Mouse (Mus musculus) heart, postnatal 0 days (tissue): ENCODE results near the gene Rfx3. TPM values are rescaled to one million over a fixed set of nuclear protein-coding genes. Genes with fewer than 3 reads are reported as not detected.

Experiments
- ATAC-seq: fragments of 200-750 bp; cut with Nextera tagmentation; 2 replicates; pipeline ENCODE4 v1.8.0; 2017; ENCODE audit warnings: low read depth, moderate number of reproducible peaks, moderate library complexity; ENCODE audit not compliant: insufficient read depth
- DNase-seq: peaks from one replicate; pipeline ENCODE4 v3.0.0-alpha.2; 2016; ENCODE audit warnings: low spot score
- H3K27ac ChIP-seq: fragments of 300-500 bp; sonication (generic); 2 replicates; pipeline ENCODE4 v1.5.1; 2014; ENCODE audit warnings: low read depth, mild to moderate bottlenecking
- H3K27me3 ChIP-seq: fragments of 300-500 bp; sonication (generic); 2 replicates; pipeline ENCODE4 v1.6.1; 2014; ENCODE audit warnings: low read length, mixed read lengths; ENCODE audit not compliant: control insufficient read depth, insufficient read depth
- H3K36me3 ChIP-seq: fragments of 300-500 bp; sonication (generic); replicated peaks from 2 replicates; pipeline ENCODE4 v1.6.1; 2014; ENCODE audit warnings: low read length, mixed read lengths; ENCODE audit not compliant: control insufficient read depth, insufficient read depth
- H3K4me1 ChIP-seq: fragments of 300-500 bp; sonication (generic); 2 replicates; pipeline ENCODE4 v1.6.1; 2014; ENCODE audit warnings: antibody characterized with exemption; ENCODE audit not compliant: control insufficient read depth, insufficient read depth
- H3K4me2 ChIP-seq: fragments of 300-500 bp; sonication (generic); 2 replicates; pipeline ENCODE4 v1.6.1; 2014; ENCODE audit warnings: low read depth, mild to moderate bottlenecking, low read length, moderate library complexity
- H3K4me3 ChIP-seq: fragments of 300-500 bp; sonication (generic); 2 replicates; pipeline ENCODE4 v1.5.1; 2014; ENCODE audit warnings: low read depth, low read length
- H3K9ac ChIP-seq: fragments of 300-500 bp; sonication (generic); replicated peaks from 2 replicates; pipeline ENCODE4 v1.6.1; 2014; ENCODE audit warnings: low read depth, low read length, mixed read lengths
- H3K9me3 ChIP-seq: fragments of 300-500 bp; sonication (generic); replicated peaks from 2 replicates; pipeline ENCODE4 v1.6.1; 2016; ENCODE audit warnings: low read length; ENCODE audit not compliant: control insufficient read depth
- CTCF ChIP-seq: IDR thresholded peaks from 2 replicates; pipeline ENCODE4 v1.5.1; 2016; ENCODE audit warnings: antibody characterized with exemption, control low read depth, low read depth
- EP300 ChIP-seq: IDR thresholded peaks from 2 replicates; pipeline ENCODE4 v1.6.1; 2016; ENCODE audit warnings: antibody characterized with exemption, low read depth
- WGBS: fragments of 180-500 bp; shearing (Covaris S2); extraction: QIAGEN DNeasy Blood & Tissue Kit; methylation state at CpG from one replicate; pipeline ENCODE4 v1.1.7; 2014; 5-methylcytosine and 5-hydroxymethylcytosine counted together
- polyA plus RNA-seq: library from polyadenylated mRNA; unstranded; fragments of >200 nt; fragmentation: Nextera tagmentation; extraction: Ambion mirVana; gene quantifications from 2 replicates; pipeline ENCODE4 v1.2.1, GENCODE M21; 2015
- total RNA-seq: library from RNA; depleted of rRNA; stranded (reverse); fragments of >200 nt; gene quantifications from 2 replicates; pipeline ENCODE4 v1.2.3, GENCODE M21; 2014; ENCODE audit warnings: low replicate concordance

Gene Rfx3
- total and polyA plus RNA-seq, 2 experiments from 2014 or later: 1.6 to 6.8 TPM

DNA sequence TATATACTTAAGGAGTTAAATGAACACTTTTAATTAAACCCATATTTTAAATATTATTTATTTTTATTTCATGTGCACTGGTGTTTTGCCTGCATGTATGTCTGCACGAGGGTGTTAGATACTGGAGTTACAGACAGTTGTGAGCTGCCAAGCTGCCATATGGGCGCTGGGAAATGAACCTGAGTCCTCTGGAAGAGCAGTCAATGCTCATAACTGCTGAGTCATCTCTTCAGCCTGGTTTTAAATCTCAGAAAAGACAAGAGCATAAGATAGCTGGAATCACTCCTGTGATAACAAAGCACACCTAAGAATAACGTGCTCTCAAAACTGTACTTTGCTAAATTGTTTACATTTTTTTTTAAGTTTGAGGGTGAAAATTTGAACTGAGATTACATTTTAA lies 172.3 kb downstream of the Rfx3 start:
- Histone ChIP-seq H3K27ac (no peak overlapping the region), H3K27me3 (no peaks in the 10 kb centered on the region), H3K4me1 (no peaks in the 10 kb centered on the region), H3K36me3 (no peaks in the 10 kb centered on the region), H3K9me3 (no peaks in the 10 kb centered on the region), H3K4me3 (no peak overlapping the region), H3K4me2 (no peak overlapping the region), H3K9ac (no peak overlapping the region)
- DNase-seq: no peak
- no peak for ATAC-seq
- WGBS: 66% methylated on average over 3 of the region's 3 CpGs
- TF ChIP-seq CTCF: no peak
- TF ChIP-seq EP300: no peak

GRCm38 (mm10) chr19:27838041-27838440 lies 172.9 kb downstream of the Rfx3 start:
- H3K9ac ChIP-seq: no peak overlapping the region
- WGBS: 71% methylated on average over 4 of the region's 4 CpGs
- H3K4me1 ChIP-seq: no peaks in the 10 kb centered on the region
- DNase-seq (no peak), ATAC-seq (no peak)
- no peaks in the 10 kb centered on the region for H3K9me3 ChIP-seq
- H3K4me3 ChIP-seq: no peak overlapping the region
- no peaks in the 10 kb centered on the region for H3K27me3 ChIP-seq
- TF ChIP-seq CTCF (no peak), EP300 (no peak)
- H3K4me2 ChIP-seq: no peak overlapping the region
- no peak overlapping the region for H3K27ac ChIP-seq
- no peaks in the 10 kb centered on the region for H3K36me3 ChIP-seq

GRCm38 (mm10) chr19:27832448-27832847 lies 178.5 kb downstream of the Rfx3 start:
- H3K4me1 ChIP-seq: no peaks in the 10 kb centered on the region

DNA sequence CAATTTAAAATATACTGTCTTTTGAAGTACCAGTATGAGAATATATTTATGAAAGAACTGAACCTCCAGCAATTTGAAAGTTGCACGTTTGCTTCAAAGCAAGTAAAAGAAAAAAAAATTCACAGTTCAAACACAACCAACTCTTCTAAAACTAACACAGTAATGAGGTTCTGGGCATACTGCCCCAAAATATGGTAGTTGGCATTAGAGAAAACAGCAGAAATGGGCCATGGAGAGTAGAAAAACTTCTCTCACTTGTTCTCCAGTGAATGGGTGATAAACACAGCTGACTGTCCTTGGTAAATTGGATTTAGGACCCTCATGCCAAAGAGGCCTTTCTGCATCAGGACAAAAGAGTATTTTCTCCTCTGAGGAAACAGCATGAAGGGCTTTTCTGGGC lies 182.7 kb downstream of the Rfx3 start:
- no peak for DNase-seq
- no peak overlapping the region for H3K4me2 ChIP-seq
- no peak overlapping the region for H3K27ac ChIP-seq
- no peak for ATAC-seq
- no peaks in the 10 kb centered on the region for H3K9me3 ChIP-seq
- TF ChIP-seq CTCF (no peak), EP300 (no peak)
- H3K27me3 ChIP-seq: no peaks in the 10 kb centered on the region
- WGBS: 84% methylated on average over 1 of the region's 1 CpGs
- no peak overlapping the region for H3K4me3 ChIP-seq
- no peaks in the 10 kb centered on the region for H3K4me1 ChIP-seq
- H3K9ac ChIP-seq: no peak overlapping the region
- peaks cover 9% of the 10 kb centered on the region; the same call in 1 of the 2 replicates for H3K36me3 ChIP-seq

More at GRCm38 (mm10) chr19:27832448-27832847, 178.5 kb downstream of the Rfx3 start:
- Histone ChIP-seq H3K9ac (no peak overlapping the region), H3K4me2 (no peak overlapping the region), H3K4me3 (no peak overlapping the region), H3K9me3 (no peaks in the 10 kb centered on the region), H3K27ac (no peak overlapping the region), H3K27me3 (no peaks in the 10 kb centered on the region), H3K36me3 (no peaks in the 10 kb centered on the region)
- TF ChIP-seq CTCF (no peak), EP300 (no peak)
- no peak for DNase-seq
- ATAC-seq: no peak
- 39% methylated on average over 1 of the region's 1 CpGs for WGBS

GRCm38 (mm10) chr19:27817661-27818060 lies 193.3 kb downstream of the Rfx3 start:
- TF ChIP-seq EP300 (no peak), CTCF (no peak)
- H3K9ac ChIP-seq: no peak overlapping the region
- DNase-seq (no peak), ATAC-seq (no peak)
- H3K36me3 ChIP-seq: peaks cover 9% of the 10 kb centered on the region; the same call in 1 of the 2 replicates
- no peak overlapping the region for H3K4me2 ChIP-seq
- no peak overlapping the region for H3K27ac ChIP-seq
- no peaks in the 10 kb centered on the region for H3K27me3 ChIP-seq
- no peaks in the 10 kb centered on the region for H3K4me1 ChIP-seq
- no peaks in the 10 kb centered on the region for H3K9me3 ChIP-seq
- H3K4me3 ChIP-seq: no peak overlapping the region

GRCm38 (mm10) chr19:27780030-27780429 lies 230.9 kb downstream of the Rfx3 start:
- no peaks in the 10 kb centered on the region for H3K27me3 ChIP-seq
- no peak overlapping the region for H3K9ac ChIP-seq
- DNase-seq: no peak
- no peaks in the 10 kb centered on the region for H3K4me1 ChIP-seq
- H3K4me3 ChIP-seq: no peak overlapping the region
- no peaks in the 10 kb centered on the region for H3K36me3 ChIP-seq
- WGBS: 58% methylated on average over 4 of the region's 4 CpGs
- H3K4me2 ChIP-seq: no peak overlapping the region
- H3K27ac ChIP-seq: no peak overlapping the region
- H3K9me3 ChIP-seq: no peaks in the 10 kb centered on the region
- ATAC-seq: no peak
- TF ChIP-seq EP300 (no peak), CTCF (peak; percentile 20; the same call in 1 of the 2 replicates)
